Mouse (Mus musculus): ENCODE measurements around the gene Alkbh7.

DNA sequence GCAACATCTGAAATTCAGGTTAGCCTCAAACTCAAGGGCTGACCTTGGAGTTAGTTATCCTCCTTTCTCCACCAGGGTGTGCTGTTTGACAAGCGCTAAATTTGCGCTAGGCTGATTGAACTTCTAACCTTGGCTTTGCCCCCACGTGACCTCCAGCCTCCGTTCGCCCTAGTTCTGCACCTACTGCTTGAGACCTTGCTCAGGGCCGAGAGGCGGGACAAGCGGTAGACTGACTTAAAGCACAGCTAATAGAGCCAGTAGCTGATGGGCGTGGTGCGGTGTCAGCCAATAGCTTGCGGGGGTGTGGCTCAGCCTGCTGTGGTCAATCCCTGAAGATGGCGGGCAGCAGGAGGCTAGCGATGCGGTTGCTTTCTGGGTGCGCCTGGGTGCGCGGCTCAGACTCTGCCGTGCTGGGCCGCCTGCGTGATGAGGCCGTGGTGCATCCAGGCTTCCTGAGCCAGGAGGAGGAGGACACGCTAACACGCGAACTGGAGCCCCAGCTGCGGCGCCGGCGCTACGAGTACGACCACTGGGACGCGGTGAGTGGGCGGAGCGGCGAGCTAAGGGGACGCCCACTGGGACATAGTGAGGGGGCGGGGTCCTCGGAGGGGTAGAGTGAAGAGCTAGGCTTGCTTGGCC is at the start of gene Alkbh7:
- peak; percentile 44; the same call in 1 of the 2 replicates for TF ChIP-seq POLR2A (IDR thresholded peaks at IDR 0.05; ENCODE audit: control insufficient read depth, low read depth, low read length)
- TF ChIP-seq CTCF (IDR thresholded peaks at IDR 0.05; ENCODE audit: control insufficient read depth, insufficient read depth, insufficient replicate concordance, low read depth, low read length): peak; percentile 45; the same call in 1 of the 2 replicates

Measured in testis, adult 2 months (tissue).